Mouse (Mus musculus): Measurements from ENCODE around the gene Ergic2. TPM values are rescaled to one million over a fixed set of nuclear protein-coding genes. Genes with fewer than 3 reads are reported as not detected.

The Ergic2 gene
- total and polyA plus RNA-seq, 3 experiments, result 89.0 to 227 (median 91.5) TPM

DNA sequence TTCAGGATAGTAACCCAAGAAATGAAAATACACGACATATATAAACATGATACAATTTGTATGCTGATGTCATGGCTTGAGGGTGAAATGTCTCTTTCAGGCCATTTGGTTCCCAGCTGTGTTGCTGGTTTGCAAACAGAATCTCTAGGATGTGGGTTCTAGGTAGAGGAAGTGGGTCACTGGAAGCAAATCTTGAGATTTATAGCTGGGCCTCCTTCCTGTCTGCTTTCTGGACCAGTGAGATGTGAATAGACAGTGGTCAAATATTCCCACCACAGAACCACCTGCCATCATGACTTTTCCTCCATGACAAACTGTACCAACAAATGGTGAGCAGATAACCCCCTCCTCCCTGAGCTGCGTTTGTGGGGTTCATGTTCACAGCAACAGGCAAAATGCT, 45.6 kb upstream of the Ergic2 start:
- Histone ChIP-seq H3K36me3 (replicated peaks in 1 of 2; ENCODE audit: control insufficient read depth in 1 of 2, insufficient read depth in 1 of 2, low read length in 1 of 2) (no peaks in the 10 kb centered on the region), H3K27ac (ENCODE audit: insufficient read depth, low read depth) (no peak overlapping the region), H3K9me3 (replicated peaks; ENCODE audit: low read length) (no peaks in the 10 kb centered on the region), H3K4me2 (ENCODE audit: insufficient read depth, low read depth, poor library complexity, severe bottlenecking) (no peak overlapping the region), H3K4me3 (replicated peaks in 1 of 3; ENCODE audit: low read depth in 2 of 3, low read length in 2 of 3, poor library complexity in 1 of 3) (no peak overlapping the region), H3K9ac (ENCODE audit: insufficient read depth, low read depth) (no peak overlapping the region), H3K27me3 (replicated peaks) (no peaks in the 10 kb centered on the region), H3K4me1 (ENCODE audit: control insufficient read depth in 1 of 2, insufficient read depth in 2 of 2) (peaks cover 0 to 17% of the 10 kb centered on the region in 2 experiments; a peak in 2 of 4 replicates), H3K79me2 (replicated peaks; ENCODE audit: control insufficient read depth, extremely low read depth, insufficient read depth, poor library complexity, severe bottlenecking) (no peaks in the 10 kb centered on the region)
- TF ChIP-seq EP300 (IDR thresholded peaks at IDR 0.05; ENCODE audit: low read length) (no peak), JUN (IDR thresholded peaks at IDR 0.05; ENCODE audit: insufficient read depth, low read depth, low read length) (no peak), ZNF384 (IDR thresholded peaks at IDR 0.05; ENCODE audit: low read depth, low read length) (no peak), GABPA (IDR thresholded peaks at IDR 0.05; ENCODE audit: insufficient replicate concordance, low read depth, low read length) (no peak), MAZ (IDR thresholded peaks at IDR 0.05; ENCODE audit: low read depth, low read length) (no peak), ZKSCAN1 (IDR thresholded peaks at IDR 0.05; ENCODE audit: borderline replicate concordance, low read depth, low read length) (no peak), ZC3H11A (IDR thresholded peaks at IDR 0.05; ENCODE audit: low read depth, low read length) (no peak), CHD2 (IDR thresholded peaks at IDR 0.05; ENCODE audit: low read length) (no peak), MAFK (IDR thresholded peaks at IDR 0.05; ENCODE audit: insufficient replicate concordance, low read length) (no peak), SMC3 (IDR thresholded peaks at IDR 0.05; ENCODE audit: low read depth, low read length) (no peak), PAX5 (IDR thresholded peaks at IDR 0.05; ENCODE audit: low read length) (no peak), RAD21 (IDR thresholded peaks at IDR 0.05; ENCODE audit: low read depth, low read length) (no peak), USF2 (conservative IDR thresholded peaks at IDR 0.05; ENCODE audit: low read depth, low read length) (no peak), ETS1 (conservative IDR thresholded peaks at IDR 0.05; ENCODE audit: low read depth, low read length) (no peak)
- in situ Hi-C loops (cut with MboI; ENCODE audit: low pct_ligation_motif_present, low pct_unique_long_range_greater_than_20kb, low sequenced_read_pairs), result no loop called here
- dilution Hi-C loops (cut with MboI; ENCODE audit: extremely low pct_ligation_motif_present, extremely low pct_unique_long_range_greater_than_20kb, low sequenced_read_pairs), result no loop called here
- no peak for DNase-seq (ENCODE audit: extremely low read depth)

DNA sequence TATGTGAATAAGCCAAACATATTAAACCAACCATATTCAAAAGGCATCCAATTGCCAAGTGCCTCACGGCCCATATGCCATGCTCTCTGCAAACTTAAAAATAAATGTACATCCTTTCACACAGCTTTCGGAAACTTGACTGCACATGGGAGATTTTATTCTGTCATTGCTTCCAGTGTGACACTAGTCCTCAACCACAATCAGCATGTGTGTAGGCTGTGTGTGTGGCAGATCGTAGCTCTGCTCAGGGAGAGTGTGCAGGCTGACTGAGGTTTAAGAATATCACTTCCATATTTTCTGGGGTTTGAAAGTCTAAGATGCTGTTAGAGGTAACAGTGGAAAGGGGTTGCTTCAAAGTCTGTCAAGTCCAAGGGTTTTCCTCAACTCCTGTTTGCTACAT, 43.9 kb upstream of the Ergic2 start:
- TF ChIP-seq E2F4 (IDR thresholded peaks at IDR 0.05; ENCODE audit: insufficient replicate concordance, low read depth, low read length), result no peak
- TF ChIP-seq KAT2A (IDR thresholded peaks at IDR 0.05; ENCODE audit: insufficient replicate concordance, low read length), result no peak
- TF ChIP-seq RCOR1 (conservative IDR thresholded peaks at IDR 0.05; ENCODE audit: low read depth, low read length), result no peak
- TF ChIP-seq TBP (conservative IDR thresholded peaks at IDR 0.05; ENCODE audit: low read depth, low read length), result no peak
- no peak for TF ChIP-seq JUN (IDR thresholded peaks at IDR 0.05; ENCODE audit: insufficient read depth, low read depth, low read length)
- no peak for TF ChIP-seq HCFC1 (IDR thresholded peaks at IDR 0.05; ENCODE audit: low read depth, low read length)
- TF ChIP-seq USF1 (IDR thresholded peaks at IDR 0.05; ENCODE audit: low read depth, low read length), result no peak
- no peak for TF ChIP-seq MAZ (IDR thresholded peaks at IDR 0.05; ENCODE audit: low read depth, low read length)
- TF ChIP-seq SIN3A (IDR thresholded peaks at IDR 0.05; ENCODE audit: low read length), result no peak
- TF ChIP-seq BHLHE40 (IDR thresholded peaks at IDR 0.05; ENCODE audit: low read depth, low read length), result no peak
- no peak for TF ChIP-seq GABPA (IDR thresholded peaks at IDR 0.05; ENCODE audit: insufficient replicate concordance, low read depth, low read length)
- Histone ChIP-seq H3K9ac (ENCODE audit: insufficient read depth, low read depth) (no peak overlapping the region), H3K36me3 (replicated peaks in 1 of 2; ENCODE audit: control insufficient read depth in 1 of 2, insufficient read depth in 1 of 2, low read length in 1 of 2) (no peaks in the 10 kb centered on the region), H3K4me1 (ENCODE audit: control insufficient read depth in 1 of 2, insufficient read depth in 2 of 2) (peaks cover 0 to 14% of the 10 kb centered on the region in 2 experiments; a peak in 2 of 4 replicates), H3K79me2 (replicated peaks; ENCODE audit: control insufficient read depth, extremely low read depth, insufficient read depth, poor library complexity, severe bottlenecking) (no peaks in the 10 kb centered on the region), H3K4me2 (ENCODE audit: insufficient read depth, low read depth, poor library complexity, severe bottlenecking) (no peak overlapping the region), H3K4me3 (replicated peaks in 1 of 3; ENCODE audit: low read depth in 2 of 3, low read length in 2 of 3, poor library complexity in 1 of 3) (no peak overlapping the region), H3K9me3 (replicated peaks; ENCODE audit: low read length) (no peaks in the 10 kb centered on the region), H3K27me3 (replicated peaks) (no peaks in the 10 kb centered on the region), H3K27ac (ENCODE audit: insufficient read depth, low read depth) (no peak overlapping the region)
- no peak for DNase-seq (ENCODE audit: extremely low read depth)
- dilution Hi-C loops (cut with MboI; ENCODE audit: extremely low pct_ligation_motif_present, extremely low pct_unique_long_range_greater_than_20kb, low sequenced_read_pairs) (no loop called here), in situ Hi-C loops (cut with MboI; ENCODE audit: low pct_ligation_motif_present, low pct_unique_long_range_greater_than_20kb, low sequenced_read_pairs) (no loop called here)
